Mouse (Mus musculus) duodenum, adult 2 months (tissue): Measurements from ENCODE around the gene Gpr63. TPM values are rescaled to one million over a fixed set of nuclear protein-coding genes. Genes with fewer than 3 reads are reported as not detected.

Experiments used
- polyA plus RNA-seq: library from polyadenylated mRNA; depleted of rRNA; stranded (reverse); fragments of >200 nt; gene quantifications from 2 replicates; pipeline ENCODE4 v1.2.3, GENCODE M21; 2012; ENCODE audit warnings: low replicate concordance; rRNA removed

Gene Gpr63
- 0.04 and 1.4 TPM in 2 replicates for polyA plus RNA-seq

DNA sequence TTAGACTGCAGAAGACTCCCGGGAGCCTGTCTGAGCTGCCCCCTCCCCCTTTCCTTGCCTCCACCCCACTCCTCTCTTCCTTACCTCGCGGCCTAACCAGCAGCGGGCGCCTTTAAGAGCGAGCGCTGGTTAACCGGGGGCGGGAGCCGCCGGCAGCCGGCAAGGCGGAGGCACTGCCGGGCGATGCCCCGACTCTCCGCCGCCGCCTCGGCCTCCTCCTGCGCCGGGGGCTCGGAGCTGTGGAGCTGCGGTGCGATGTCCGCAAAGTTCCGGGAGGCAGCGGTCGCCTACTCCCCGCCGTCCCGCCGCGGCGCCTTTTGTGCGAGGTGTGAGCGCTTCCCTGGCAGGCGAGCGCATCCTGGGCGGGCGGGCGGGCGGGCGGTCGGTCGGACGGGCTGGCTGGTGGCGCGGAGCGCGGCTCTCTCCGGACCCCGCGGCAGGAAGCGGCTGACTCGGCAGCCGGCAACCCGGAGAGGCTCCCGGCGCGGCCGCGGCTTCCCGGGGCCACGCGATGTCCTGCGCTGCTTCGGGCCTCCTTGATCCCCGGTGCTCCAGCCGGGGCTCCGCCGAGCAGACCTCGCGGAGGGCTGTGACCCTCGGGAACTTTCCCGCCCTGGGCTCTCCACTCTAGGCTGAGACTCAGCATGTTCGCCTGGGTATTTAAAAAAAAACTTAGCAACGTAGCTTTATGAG, at the start of gene Gpr63:
Gene Gpr63 (plus strand): TSS at position 109 of the 693 bp plus-strand sequence.

Other genes starting within 250 kb of the Gpr63 start
- 0.37 and 0.63 TPM in 2 replicates for gene Klhl32, start 115.3 kb upstream of the Gpr63 start, polyA plus RNA-seq
- 1.2 and 3.1 TPM in 2 replicates for gene Ndufaf4, start 68.3 kb upstream of the Gpr63 start, polyA plus RNA-seq